Mouse (Mus musculus): Measurements from ENCODE around the gene Ksr2. TPM values are rescaled to one million over a fixed set of nuclear protein-coding genes. Genes with fewer than 3 reads are reported as not detected.

The Ksr2 gene
- polyA plus RNA-seq, 1 experiment from 2014 or later, result 0.35 TPM

- DNase-seq (ENCODE audit: low spot score) (no peak), ATAC-seq (replicated peaks; ENCODE audit: insufficient number of reproducible peaks, low FRiP score, low TSS enrichment, low read depth) (no peak)
- 82% methylated on average over 12 of the region's 12 CpGs for WGBS
- Histone ChIP-seq H3K9me3 (replicated peaks; ENCODE audit: control insufficient read depth, low read length) (no peaks in the 10 kb centered on the region), H3K27me3 (ENCODE audit: control insufficient read depth, insufficient read depth, low read length) (no peaks in the 10 kb centered on the region), H3K9ac (replicated peaks; ENCODE audit: low read length) (no peak overlapping the region), H3K36me3 (replicated peaks; ENCODE audit: control insufficient read depth, insufficient read depth, low read depth, low read length) (no peaks in the 10 kb centered on the region), H3K4me1 (ENCODE audit: control insufficient read depth, insufficient read depth, low read length) (no peaks in the 10 kb centered on the region), H3K4me3 (ENCODE audit: low read depth, low read length) (no peak overlapping the region), H3K27ac (replicated peaks; ENCODE audit: low read depth, low read length) (no peak overlapping the region), H3K4me2 (ENCODE audit: low read depth, low read length) (no peak overlapping the region)
Observed at GRCm38 (mm10) chr5:117442157-117442765, 28.5 kb downstream of the Ksr2 start.

DNA sequence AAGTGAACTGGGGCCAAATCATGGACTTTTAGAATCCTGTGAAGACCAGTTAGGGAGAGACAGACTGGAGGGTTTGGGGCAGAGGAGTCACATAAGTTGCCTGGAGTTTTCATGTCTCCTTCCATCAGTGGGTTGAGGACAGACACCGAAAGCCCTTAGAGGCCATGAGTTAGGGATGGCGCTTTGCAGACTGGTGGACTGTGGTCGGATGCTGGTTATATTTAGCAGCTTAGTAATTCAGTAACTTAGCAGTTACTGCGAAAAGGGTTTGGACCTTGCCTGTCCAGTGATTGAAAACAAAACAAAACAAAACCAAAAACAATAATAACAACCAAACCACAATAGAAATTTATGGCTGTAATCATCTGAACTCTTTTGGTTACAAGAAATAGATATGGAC lies 29.3 kb downstream of the Ksr2 start:
- no peak overlapping the region for H3K9ac ChIP-seq (replicated peaks; ENCODE audit: low read length)
- DNase-seq (ENCODE audit: low spot score) (no peak), ATAC-seq (replicated peaks; ENCODE audit: insufficient number of reproducible peaks, low FRiP score, low TSS enrichment, low read depth) (no peak)
- H3K9me3 ChIP-seq (replicated peaks; ENCODE audit: control insufficient read depth, low read length), result no peaks in the 10 kb centered on the region
- H3K4me1 ChIP-seq (ENCODE audit: control insufficient read depth, insufficient read depth, low read length), result no peaks in the 10 kb centered on the region
- no peaks in the 10 kb centered on the region for H3K36me3 ChIP-seq (replicated peaks; ENCODE audit: control insufficient read depth, insufficient read depth, low read depth, low read length)
- no peak overlapping the region for H3K4me3 ChIP-seq (ENCODE audit: low read depth, low read length)
- no peaks in the 10 kb centered on the region for H3K27me3 ChIP-seq (ENCODE audit: control insufficient read depth, insufficient read depth, low read length)
- WGBS, result 93% methylated on average over 4 of the region's 4 CpGs
- no peak overlapping the region for H3K27ac ChIP-seq (replicated peaks; ENCODE audit: low read depth, low read length)
- H3K4me2 ChIP-seq (ENCODE audit: low read depth, low read length), result no peak overlapping the region

- Histone ChIP-seq H3K4me2 (ENCODE audit: low read depth, low read length) (no peak overlapping the region), H3K27ac (replicated peaks; ENCODE audit: low read depth, low read length) (no peak overlapping the region), H3K9ac (replicated peaks; ENCODE audit: low read length) (no peak overlapping the region), H3K36me3 (replicated peaks; ENCODE audit: control insufficient read depth, insufficient read depth, low read depth, low read length) (no peaks in the 10 kb centered on the region), H3K4me3 (ENCODE audit: low read depth, low read length) (no peak overlapping the region), H3K4me1 (ENCODE audit: control insufficient read depth, insufficient read depth, low read length) (no peaks in the 10 kb centered on the region), H3K9me3 (replicated peaks; ENCODE audit: control insufficient read depth, low read length) (no peaks in the 10 kb centered on the region), H3K27me3 (ENCODE audit: control insufficient read depth, insufficient read depth, low read length) (no peaks in the 10 kb centered on the region)
- ATAC-seq (replicated peaks; ENCODE audit: insufficient number of reproducible peaks, low FRiP score, low TSS enrichment, low read depth), result no peak
- WGBS, result 87% methylated on average over 6 of the region's 6 CpGs
- DNase-seq (ENCODE audit: low spot score), result no peak
Observed at GRCm38 (mm10) chr5:117443902-117444301, 30.1 kb downstream of the Ksr2 start.

- no peak overlapping the region for H3K9ac ChIP-seq (replicated peaks; ENCODE audit: low read length)
- no peaks in the 10 kb centered on the region for H3K9me3 ChIP-seq (replicated peaks; ENCODE audit: control insufficient read depth, low read length)
- no peak overlapping the region for H3K27ac ChIP-seq (replicated peaks; ENCODE audit: low read depth, low read length)
- DNase-seq (ENCODE audit: low spot score) (no peak), ATAC-seq (replicated peaks; ENCODE audit: insufficient number of reproducible peaks, low FRiP score, low TSS enrichment, low read depth) (no peak)
- H3K4me1 ChIP-seq (ENCODE audit: control insufficient read depth, insufficient read depth, low read length), result no peaks in the 10 kb centered on the region
- H3K36me3 ChIP-seq (replicated peaks; ENCODE audit: control insufficient read depth, insufficient read depth, low read depth, low read length), result no peaks in the 10 kb centered on the region
- no peak overlapping the region for H3K4me2 ChIP-seq (ENCODE audit: low read depth, low read length)
- no peaks in the 10 kb centered on the region for H3K27me3 ChIP-seq (ENCODE audit: control insufficient read depth, insufficient read depth, low read length)
- 44% methylated on average over 6 of the region's 6 CpGs for WGBS
- H3K4me3 ChIP-seq (ENCODE audit: low read depth, low read length), result no peak overlapping the region
Observed at GRCm38 (mm10) chr5:117447698-117448097, 33.9 kb downstream of the Ksr2 start.

GRCm38 (mm10) chr5:117452013-117452412 lies 38.2 kb downstream of the Ksr2 start:
- no peak overlapping the region for H3K9ac ChIP-seq (replicated peaks; ENCODE audit: low read length)
- H3K4me2 ChIP-seq (ENCODE audit: low read depth, low read length), result no peak overlapping the region
- no peaks in the 10 kb centered on the region for H3K36me3 ChIP-seq (replicated peaks; ENCODE audit: control insufficient read depth, insufficient read depth, low read depth, low read length)
- H3K9me3 ChIP-seq (replicated peaks; ENCODE audit: control insufficient read depth, low read length), result no peaks in the 10 kb centered on the region
- WGBS, result 94% methylated on average over 2 of the region's 2 CpGs
- no peak overlapping the region for H3K4me3 ChIP-seq (ENCODE audit: low read depth, low read length)
- no peaks in the 10 kb centered on the region for H3K27me3 ChIP-seq (ENCODE audit: control insufficient read depth, insufficient read depth, low read length)
- DNase-seq (ENCODE audit: low spot score) (no peak), ATAC-seq (replicated peaks; ENCODE audit: insufficient number of reproducible peaks, low FRiP score, low TSS enrichment, low read depth) (no peak)
- H3K4me1 ChIP-seq (ENCODE audit: control insufficient read depth, insufficient read depth, low read length), result no peaks in the 10 kb centered on the region
- H3K27ac ChIP-seq (replicated peaks; ENCODE audit: low read depth, low read length), result no peak overlapping the region

DNA sequence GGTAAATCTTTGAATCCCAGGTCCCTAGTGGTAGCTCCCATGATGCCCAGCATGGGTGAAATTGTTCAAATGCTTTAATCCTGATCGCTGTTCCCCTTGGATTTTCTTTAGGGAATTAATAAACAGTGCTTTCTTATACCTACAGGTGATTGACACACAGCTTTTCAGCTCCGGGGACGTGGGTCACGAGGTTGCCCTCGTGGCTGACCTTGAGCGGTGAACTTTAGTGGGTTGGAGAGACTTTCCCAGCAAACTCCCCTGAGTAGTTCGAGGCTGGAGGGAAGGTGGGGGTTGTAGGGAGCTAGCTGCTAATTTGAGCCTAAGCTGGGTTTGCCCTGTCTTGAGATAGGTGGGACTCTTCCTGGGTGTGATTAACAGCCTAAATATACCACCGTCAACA lies 41.7 kb downstream of the Ksr2 start:
- DNase-seq (ENCODE audit: low spot score), result no peak
- H3K27ac ChIP-seq (replicated peaks; ENCODE audit: low read depth, low read length), result no peak overlapping the region

DNA sequence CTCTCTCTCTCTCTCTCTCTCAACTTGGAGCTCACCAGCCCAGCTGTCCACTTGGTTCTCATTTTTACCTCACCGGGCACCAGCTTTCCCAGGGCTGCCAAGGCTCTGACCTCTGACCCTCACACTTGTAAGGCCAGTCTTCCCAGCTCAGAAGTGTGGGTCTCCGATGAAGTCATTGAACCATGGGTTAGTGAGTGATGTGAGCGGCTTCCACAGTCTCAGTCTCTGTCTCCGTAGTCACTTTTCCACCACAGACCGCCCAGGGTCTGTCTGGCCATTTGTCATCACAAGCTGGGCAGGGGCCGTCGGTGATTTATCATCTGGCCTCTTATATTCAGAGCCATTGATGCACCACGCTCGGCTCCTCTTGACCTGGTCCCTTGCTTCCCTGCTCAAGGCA lies 43.3 kb downstream of the Ksr2 start:
- no peak overlapping the region for H3K9ac ChIP-seq (replicated peaks; ENCODE audit: low read length)
- H3K9me3 ChIP-seq (replicated peaks; ENCODE audit: control insufficient read depth, low read length), result no peaks in the 10 kb centered on the region
- no peak overlapping the region for H3K4me3 ChIP-seq (ENCODE audit: low read depth, low read length)
- no peak overlapping the region for H3K27ac ChIP-seq (replicated peaks; ENCODE audit: low read depth, low read length)
- no peaks in the 10 kb centered on the region for H3K27me3 ChIP-seq (ENCODE audit: control insufficient read depth, insufficient read depth, low read length)
- no peaks in the 10 kb centered on the region for H3K4me1 ChIP-seq (ENCODE audit: control insufficient read depth, insufficient read depth, low read length)
- no peaks in the 10 kb centered on the region for H3K36me3 ChIP-seq (replicated peaks; ENCODE audit: control insufficient read depth, insufficient read depth, low read depth, low read length)
- ATAC-seq (replicated peaks; ENCODE audit: insufficient number of reproducible peaks, low FRiP score, low TSS enrichment, low read depth) (no peak), DNase-seq (ENCODE audit: low spot score) (no peak)
- no peak overlapping the region for H3K4me2 ChIP-seq (ENCODE audit: low read depth, low read length)
- 67% methylated on average over 9 of the region's 9 CpGs for WGBS

More for the DNA sequence above, 41.7 kb downstream of the Ksr2 start:
- 60% methylated on average over 8 of the region's 8 CpGs for WGBS
- no peaks in the 10 kb centered on the region for H3K9me3 ChIP-seq (replicated peaks; ENCODE audit: control insufficient read depth, low read length)
- H3K4me3 ChIP-seq (ENCODE audit: low read depth, low read length), result no peak overlapping the region
- H3K27me3 ChIP-seq (ENCODE audit: control insufficient read depth, insufficient read depth, low read length), result no peaks in the 10 kb centered on the region
- no peaks in the 10 kb centered on the region for H3K36me3 ChIP-seq (replicated peaks; ENCODE audit: control insufficient read depth, insufficient read depth, low read depth, low read length)
- no peak overlapping the region for H3K9ac ChIP-seq (replicated peaks; ENCODE audit: low read length)
- no peak for ATAC-seq (replicated peaks; ENCODE audit: insufficient number of reproducible peaks, low FRiP score, low TSS enrichment, low read depth)
- no peaks in the 10 kb centered on the region for H3K4me1 ChIP-seq (ENCODE audit: control insufficient read depth, insufficient read depth, low read length)
- H3K4me2 ChIP-seq (ENCODE audit: low read depth, low read length), result no peak overlapping the region

- Histone ChIP-seq H3K27me3 (ENCODE audit: control insufficient read depth, insufficient read depth, low read length) (no peaks in the 10 kb centered on the region), H3K27ac (replicated peaks; ENCODE audit: low read depth, low read length) (no peak overlapping the region), H3K4me3 (ENCODE audit: low read depth, low read length) (no peak overlapping the region), H3K4me2 (ENCODE audit: low read depth, low read length) (no peak overlapping the region), H3K9ac (replicated peaks; ENCODE audit: low read length) (no peak overlapping the region), H3K9me3 (replicated peaks; ENCODE audit: control insufficient read depth, low read length) (no peaks in the 10 kb centered on the region), H3K36me3 (replicated peaks; ENCODE audit: control insufficient read depth, insufficient read depth, low read depth, low read length) (no peaks in the 10 kb centered on the region), H3K4me1 (ENCODE audit: control insufficient read depth, insufficient read depth, low read length) (no peaks in the 10 kb centered on the region)
- ATAC-seq (replicated peaks; ENCODE audit: insufficient number of reproducible peaks, low FRiP score, low TSS enrichment, low read depth), result no peak
- DNase-seq (ENCODE audit: low spot score), result no peak
- 73% methylated on average over 8 of the region's 8 CpGs for WGBS
Observed at GRCm38 (mm10) chr5:117457583-117457982, 43.8 kb downstream of the Ksr2 start.

Data from embryonic facial prominence, embryonic 11.5 days (tissue).